Mouse (Mus musculus): ENCODE results near the gene Gab1. TPM values are rescaled to one million over a fixed set of nuclear protein-coding genes. Genes with fewer than 3 reads are reported as not detected.

The Gab1 gene
- polyA plus RNA-seq, 1 experiment = 25.9 TPM

DNA sequence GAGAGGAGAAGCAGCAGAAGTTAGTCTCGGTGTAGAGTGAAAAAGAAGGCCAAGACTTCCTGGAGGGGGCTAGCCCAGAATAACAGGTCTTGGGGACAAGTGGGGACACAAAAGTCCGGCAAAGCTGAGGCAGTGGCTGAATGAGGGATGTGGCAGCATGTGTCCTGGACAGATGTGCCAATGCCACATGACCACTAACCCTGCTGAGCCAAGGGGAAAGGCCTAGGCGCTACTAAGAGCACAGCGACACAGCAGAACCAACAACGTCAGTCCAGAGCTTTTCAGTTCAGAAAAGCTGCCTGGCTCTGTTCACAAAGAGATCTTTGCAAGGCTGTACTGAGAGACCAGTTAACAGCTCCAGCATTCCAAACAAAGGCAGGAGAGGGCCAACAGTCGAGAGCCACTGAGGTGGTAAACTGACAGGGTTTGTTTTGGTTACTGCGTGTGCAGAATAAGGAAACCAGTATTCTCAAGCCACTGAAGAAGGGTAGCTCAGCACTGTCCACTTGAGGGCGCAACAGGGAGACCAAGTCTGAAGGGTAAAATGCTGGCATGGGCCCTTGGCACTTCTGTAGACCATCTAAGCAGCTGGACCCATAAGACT is 15.0 kb downstream of the Gab1 start:
- H3K27ac ChIP-seq (ENCODE audit: insufficient read depth, low read length) = peak overlapping the region; percentile 26
- TF ChIP-seq CTCF (IDR thresholded peaks at IDR 0.05; ENCODE audit: extremely low read depth, insufficient read depth, low read length) = peak; percentile 29
- no peak for TF ChIP-seq POLR2A (IDR thresholded peaks at IDR 0.05; ENCODE audit: extremely low read depth, insufficient read depth, low read length)
- H3K4me1 ChIP-seq (ENCODE audit: control insufficient read depth, insufficient read depth, low read length) = 0 out of 2 replicates have a peak, but pooled peaks cover 2% of the 10 kb centered on the region
- no peak overlapping the region for H3K4me3 ChIP-seq (ENCODE audit: insufficient read depth, low read length)

DNA sequence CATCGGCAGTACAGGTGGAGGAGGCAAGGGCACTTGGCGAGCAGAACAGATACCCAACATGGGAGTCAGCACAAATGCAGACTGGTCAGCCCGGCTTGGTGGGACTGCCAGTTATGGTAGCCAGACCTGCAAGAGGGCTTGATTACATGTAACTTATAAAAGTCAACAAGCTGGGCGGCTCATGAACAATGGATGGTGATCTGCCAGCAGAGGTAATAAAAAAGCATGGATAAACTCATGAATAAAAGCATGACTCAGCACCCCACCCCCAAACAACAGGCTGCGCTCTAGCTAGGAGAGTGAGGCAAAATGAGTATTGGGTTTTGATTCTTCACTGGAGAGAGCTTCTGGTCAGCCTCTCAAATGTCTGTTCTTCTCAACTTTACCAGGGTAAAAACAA is 16.9 kb downstream of the Gab1 start:
- H3K27ac ChIP-seq (ENCODE audit: insufficient read depth, low read length) = no peak overlapping the region
- H3K4me3 ChIP-seq (ENCODE audit: insufficient read depth, low read length) = no peak overlapping the region
- TF ChIP-seq POLR2A (IDR thresholded peaks at IDR 0.05; ENCODE audit: extremely low read depth, insufficient read depth, low read length) (no peak), CTCF (IDR thresholded peaks at IDR 0.05; ENCODE audit: extremely low read depth, insufficient read depth, low read length) (no peak)
- 0 out of 2 replicates have a peak, but pooled peaks cover 2% of the 10 kb centered on the region for H3K4me1 ChIP-seq (ENCODE audit: control insufficient read depth, insufficient read depth, low read length)

DNA sequence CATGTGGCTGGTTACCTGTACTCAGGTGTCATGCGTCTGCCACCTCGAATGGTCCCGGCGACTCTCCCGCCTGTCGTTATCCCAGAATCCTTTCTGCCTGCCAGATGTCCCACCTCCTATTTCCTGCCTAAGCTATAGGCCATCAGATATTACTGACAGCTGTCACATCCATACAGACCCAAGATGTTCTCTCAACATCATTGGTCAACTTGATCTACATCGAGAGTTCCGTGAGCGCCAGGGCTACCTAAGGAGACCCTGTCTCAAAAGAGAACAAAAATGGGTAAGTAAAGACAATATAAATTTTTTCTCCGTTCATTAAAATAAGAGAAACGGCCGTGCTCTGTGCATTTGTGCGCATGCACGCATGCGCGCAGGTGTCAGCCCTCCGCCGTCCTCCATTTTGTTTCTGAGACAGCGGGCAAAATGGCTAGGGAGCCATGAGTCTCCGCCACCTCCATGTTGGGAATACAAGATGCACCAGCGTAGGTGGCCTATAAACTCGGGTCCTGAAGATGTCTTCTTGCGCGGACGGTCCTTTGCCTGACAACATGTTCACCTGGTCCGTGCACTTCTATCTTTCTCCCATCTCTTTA is 21.0 kb downstream of the Gab1 start:
- peaks cover 2% of the 10 kb centered on the region; the same call in 1 of the 2 replicates for H3K4me1 ChIP-seq (ENCODE audit: control insufficient read depth, insufficient read depth, low read length)
- TF ChIP-seq POLR2A (IDR thresholded peaks at IDR 0.05; ENCODE audit: extremely low read depth, insufficient read depth, low read length) (no peak), CTCF (IDR thresholded peaks at IDR 0.05; ENCODE audit: extremely low read depth, insufficient read depth, low read length) (no peak)
- no peak overlapping the region for H3K4me3 ChIP-seq (ENCODE audit: insufficient read depth, low read length)
- no peak overlapping the region for H3K27ac ChIP-seq (ENCODE audit: insufficient read depth, low read length)

DNA sequence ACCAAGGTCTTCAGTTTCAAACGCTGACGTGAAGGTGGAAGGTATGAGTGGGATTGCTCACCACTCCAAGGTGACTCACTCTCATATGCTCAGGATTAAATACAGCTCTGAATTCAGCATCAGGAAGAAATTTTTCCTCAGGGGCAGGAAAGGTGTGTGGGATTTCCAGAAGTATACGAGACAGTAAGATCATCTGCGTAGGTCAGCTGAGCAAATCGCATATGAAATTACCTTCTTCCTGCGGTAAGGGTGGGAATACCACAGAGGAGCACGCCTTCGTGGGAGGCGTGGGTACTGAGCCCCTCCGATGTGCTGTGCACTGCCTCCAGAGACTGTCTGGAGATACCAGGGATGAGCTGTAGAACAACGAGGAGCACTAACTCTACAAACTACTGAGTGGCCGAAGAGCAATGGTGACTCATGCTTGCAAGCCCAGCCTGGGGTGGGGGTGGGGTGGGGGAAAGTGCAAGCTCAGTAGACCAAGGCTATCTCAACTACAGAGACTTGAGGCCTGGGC is 22.4 kb downstream of the Gab1 start:
- no peak overlapping the region for H3K27ac ChIP-seq (ENCODE audit: insufficient read depth, low read length)
- H3K4me1 ChIP-seq (ENCODE audit: control insufficient read depth, insufficient read depth, low read length) = peaks cover 2% of the 10 kb centered on the region; the same call in 1 of the 2 replicates
- H3K4me3 ChIP-seq (ENCODE audit: insufficient read depth, low read length) = no peak overlapping the region
- no peak for TF ChIP-seq POLR2A (IDR thresholded peaks at IDR 0.05; ENCODE audit: extremely low read depth, insufficient read depth, low read length)
- TF ChIP-seq CTCF (IDR thresholded peaks at IDR 0.05; ENCODE audit: extremely low read depth, insufficient read depth, low read length) = no peak

DNA sequence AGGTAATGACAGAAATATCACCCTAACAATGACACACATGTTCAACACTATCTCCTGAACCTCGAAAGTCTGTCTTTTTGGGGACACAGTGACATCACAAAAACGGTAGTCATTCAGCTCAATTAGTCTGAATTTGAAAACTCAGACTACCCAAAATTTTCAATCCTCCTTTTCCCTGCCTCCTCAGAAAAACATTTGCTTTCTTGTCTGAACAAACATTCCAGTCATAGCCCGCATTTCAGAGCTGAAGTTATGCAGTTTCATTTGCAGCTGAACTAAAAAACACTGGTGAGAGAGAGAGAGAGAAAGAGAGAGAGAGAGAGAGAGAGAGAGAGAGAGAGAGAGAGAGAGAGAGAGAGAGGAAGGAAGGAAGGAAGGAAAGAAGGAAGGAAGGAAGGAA is 23.2 kb downstream of the Gab1 start:
- H3K4me1 ChIP-seq (ENCODE audit: control insufficient read depth, insufficient read depth, low read length) = peaks cover 4% of the 10 kb centered on the region; the same call in 1 of the 2 replicates
- TF ChIP-seq CTCF (IDR thresholded peaks at IDR 0.05; ENCODE audit: extremely low read depth, insufficient read depth, low read length) (no peak), POLR2A (IDR thresholded peaks at IDR 0.05; ENCODE audit: extremely low read depth, insufficient read depth, low read length) (no peak)
- no peak overlapping the region for H3K27ac ChIP-seq (ENCODE audit: insufficient read depth, low read length)
- no peak overlapping the region for H3K4me3 ChIP-seq (ENCODE audit: insufficient read depth, low read length)

DNA sequence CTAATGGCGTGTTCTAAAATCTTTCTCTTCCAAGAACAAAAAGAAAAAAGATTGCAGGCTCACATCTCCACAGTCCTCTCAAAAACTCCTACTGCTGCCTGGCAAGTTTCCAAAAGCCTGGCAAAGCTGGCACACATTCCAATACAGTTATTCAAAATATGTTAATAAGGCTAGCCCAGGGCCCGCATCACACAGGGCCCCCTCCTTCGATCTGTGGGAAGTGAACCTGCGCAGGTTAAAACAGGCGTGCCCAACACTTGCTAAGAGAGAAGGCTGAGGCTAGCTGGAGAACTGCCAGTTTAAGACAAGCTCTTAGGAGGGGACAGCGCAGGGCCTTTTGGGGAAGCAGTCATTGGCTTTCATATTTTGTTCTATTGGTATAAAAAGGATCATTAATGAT is 23.7 kb downstream of the Gab1 start:
- TF ChIP-seq POLR2A (IDR thresholded peaks at IDR 0.05; ENCODE audit: extremely low read depth, insufficient read depth, low read length) = no peak
- TF ChIP-seq CTCF (IDR thresholded peaks at IDR 0.05; ENCODE audit: extremely low read depth, insufficient read depth, low read length) = no peak
- Histone ChIP-seq H3K4me1 (ENCODE audit: control insufficient read depth, insufficient read depth, low read length) (peaks cover 4% of the 10 kb centered on the region; the same call in 1 of the 2 replicates), H3K27ac (ENCODE audit: insufficient read depth, low read length) (no peak overlapping the region), H3K4me3 (ENCODE audit: insufficient read depth, low read length) (no peak overlapping the region)

DNA sequence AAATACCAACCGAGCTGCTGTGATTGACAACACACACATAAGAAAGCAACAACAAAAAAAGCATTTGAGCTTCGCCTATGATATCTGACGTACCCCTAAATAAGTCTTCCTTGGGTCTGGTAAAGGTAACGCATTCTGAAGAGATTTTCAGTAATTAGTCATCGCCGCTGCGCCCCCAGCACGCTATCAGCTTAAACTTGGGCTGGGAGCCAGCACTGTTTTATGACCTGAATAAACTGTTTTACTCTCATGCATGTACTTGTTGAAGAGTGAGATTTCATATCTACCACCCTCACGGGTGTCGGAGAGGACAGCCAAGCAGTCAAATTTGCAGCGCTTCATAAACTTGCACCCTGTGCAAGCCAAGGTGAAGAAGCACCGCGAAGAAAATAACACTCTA is 26.7 kb downstream of the Gab1 start:
- TF ChIP-seq CTCF (IDR thresholded peaks at IDR 0.05; ENCODE audit: extremely low read depth, insufficient read depth, low read length) = no peak
- no peak for TF ChIP-seq POLR2A (IDR thresholded peaks at IDR 0.05; ENCODE audit: extremely low read depth, insufficient read depth, low read length)
- peaks cover 4% of the 10 kb centered on the region; the same call in 1 of the 2 replicates for H3K4me1 ChIP-seq (ENCODE audit: control insufficient read depth, insufficient read depth, low read length)
- H3K4me3 ChIP-seq (ENCODE audit: insufficient read depth, low read length) = no peak overlapping the region

DNA sequence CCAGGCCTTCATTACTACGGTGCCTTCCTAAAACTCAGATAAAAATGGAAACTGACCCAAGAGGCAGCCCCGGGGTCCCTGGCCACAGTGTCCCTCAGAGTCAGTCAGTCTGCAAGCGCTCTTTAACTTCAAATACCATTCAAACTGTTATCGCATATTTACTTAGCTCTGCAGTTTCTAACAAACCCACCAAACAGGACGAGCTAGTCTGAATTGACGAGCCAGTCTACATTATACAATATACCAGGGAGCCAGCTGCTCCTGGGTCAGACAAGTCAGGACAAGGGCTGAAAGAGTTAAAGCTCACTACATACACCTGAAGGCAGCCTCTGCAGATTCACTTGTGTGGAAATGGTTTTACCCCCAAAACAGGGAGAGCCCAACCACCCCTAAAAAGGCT is 27.1 kb downstream of the Gab1 start:
- Histone ChIP-seq H3K27ac (ENCODE audit: insufficient read depth, low read length) (no peak overlapping the region), H3K4me3 (ENCODE audit: insufficient read depth, low read length) (no peak overlapping the region), H3K4me1 (ENCODE audit: control insufficient read depth, insufficient read depth, low read length) (peaks cover 4% of the 10 kb centered on the region; the same call in 1 of the 2 replicates)
- TF ChIP-seq POLR2A (IDR thresholded peaks at IDR 0.05; ENCODE audit: extremely low read depth, insufficient read depth, low read length) (no peak), CTCF (IDR thresholded peaks at IDR 0.05; ENCODE audit: extremely low read depth, insufficient read depth, low read length) (no peak)

More for the DNA sequence above, 26.7 kb downstream of the Gab1 start:
- no peak overlapping the region for H3K27ac ChIP-seq (ENCODE audit: insufficient read depth, low read length)

DNA sequence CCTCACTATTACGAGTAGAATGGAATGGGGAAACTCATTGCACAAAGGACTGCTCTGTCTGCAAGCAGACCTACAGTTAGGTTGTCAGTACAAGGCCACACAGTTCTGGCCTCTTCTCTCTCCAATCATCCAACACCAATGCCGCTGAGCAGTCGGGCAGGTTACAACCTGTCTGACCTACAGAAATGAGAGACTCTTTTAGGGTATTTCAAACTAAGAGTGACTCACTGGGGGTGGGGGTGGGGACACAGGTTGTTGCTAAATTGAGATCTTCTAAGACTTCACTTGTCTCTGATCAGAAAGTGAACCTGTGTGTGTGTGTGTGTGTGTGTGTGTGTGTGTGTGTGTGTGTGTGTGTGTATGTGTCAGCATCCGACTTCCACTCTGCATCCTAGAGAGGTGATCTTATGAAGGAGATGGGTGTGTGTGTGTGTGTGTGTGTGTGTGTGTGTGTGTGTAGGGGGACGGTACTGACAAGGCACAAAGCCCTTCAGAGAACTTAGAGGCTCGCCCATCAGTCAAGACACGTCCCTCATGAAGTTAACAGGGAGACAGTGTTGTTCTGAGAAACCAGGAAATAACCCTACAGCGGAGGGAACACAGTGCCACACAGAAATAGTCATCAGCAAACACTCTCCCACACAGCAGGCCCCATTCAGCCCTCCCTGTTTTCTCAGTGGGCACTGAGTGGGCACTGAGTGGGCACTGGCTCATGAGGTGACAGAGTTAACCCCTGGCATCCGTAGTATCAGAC is 27.7 kb downstream of the Gab1 start:
- no peak for TF ChIP-seq CTCF (IDR thresholded peaks at IDR 0.05; ENCODE audit: extremely low read depth, insufficient read depth, low read length)
- no peak for TF ChIP-seq POLR2A (IDR thresholded peaks at IDR 0.05; ENCODE audit: extremely low read depth, insufficient read depth, low read length)
- H3K4me3 ChIP-seq (ENCODE audit: insufficient read depth, low read length) = no peak overlapping the region
- H3K4me1 ChIP-seq (ENCODE audit: control insufficient read depth, insufficient read depth, low read length) = peaks cover 2% of the 10 kb centered on the region; the same call in 1 of the 2 replicates
- H3K27ac ChIP-seq (ENCODE audit: insufficient read depth, low read length) = no peak overlapping the region

All from cortical plate, adult 2 months (tissue).